Mouse (Mus musculus) hindbrain, embryonic 11.5 days (tissue): ENCODE data around the gene Foxp4. TPM values are rescaled to one million over a fixed set of nuclear protein-coding genes. Genes with fewer than 3 reads are reported as not detected.

Source experiments
- ATAC-seq: fragments of 200-750 bp; cut with Nextera tagmentation; 2 replicates; pipeline ENCODE4 v1.8.0; 2017; ENCODE audit warnings: mild to moderate bottlenecking, moderate TSS enrichment, moderate library complexity; ENCODE audit not compliant: low FRiP score
- DNase-seq: peaks from one replicate; pipeline ENCODE4 v3.0.0-alpha.2; 2015; ENCODE audit warnings: low spot score
- H3K27ac ChIP-seq: fragments of 300-500 bp; sonication (generic); 2 replicates; pipeline ENCODE4 v1.5.1; 2014; ENCODE audit warnings: mild to moderate bottlenecking, low read depth, low read length
- H3K27me3 ChIP-seq: fragments of 300-500 bp; sonication (generic); 2 replicates; pipeline ENCODE4 v1.6.1; 2014; ENCODE audit warnings: mild to moderate bottlenecking, low read length, moderate library complexity, mixed read lengths; ENCODE audit not compliant: control insufficient read depth, insufficient read depth
- H3K36me3 ChIP-seq: fragments of 300-500 bp; sonication (generic); 2 replicates; pipeline ENCODE4 v1.6.1; 2014; ENCODE audit warnings: mild to moderate bottlenecking, low read length, moderate library complexity, mixed read lengths; ENCODE audit not compliant: control insufficient read depth, insufficient read depth
- H3K4me1 ChIP-seq: fragments of 300-500 bp; sonication (generic); replicated peaks from 2 replicates; pipeline ENCODE4 v1.6.1; 2014; ENCODE audit warnings: low read length, mixed read lengths; ENCODE audit not compliant: control insufficient read depth, insufficient read depth
- H3K4me2 ChIP-seq: fragments of 300-500 bp; sonication (generic); replicated peaks from 2 replicates; pipeline ENCODE4 v1.6.1; 2014; ENCODE audit warnings: mild to moderate bottlenecking, low read depth, low read length
- H3K4me3 ChIP-seq: fragments of 300-500 bp; sonication (generic); 2 replicates; pipeline ENCODE4 v1.5.1; 2014; ENCODE audit warnings: low read depth, low read length
- H3K9ac ChIP-seq: fragments of 300-500 bp; sonication (generic); 2 replicates; pipeline ENCODE4 v1.6.1; 2014; ENCODE audit warnings: low read depth, low read length
- H3K9me3 ChIP-seq: fragments of 300-500 bp; sonication (generic); 2 replicates; pipeline ENCODE4 v1.6.1; 2016; ENCODE audit warnings: low read length; ENCODE audit not compliant: control insufficient read depth
- WGBS: fragments of 180-500 bp; shearing (Covaris S2); extraction: QIAGEN DNeasy Blood & Tissue Kit; methylation state at CpG from one replicate; pipeline ENCODE4 v1.1.7; 2014; 5-methylcytosine and 5-hydroxymethylcytosine counted together
- polyA plus RNA-seq: library from polyadenylated mRNA; unstranded; fragments of >200 nt; fragmentation: Nextera tagmentation; extraction: Ambion mirVana; gene quantifications from 2 replicates; pipeline ENCODE4 v1.2.1, GENCODE M21; 2014

Foxp4 gene
- polyA plus RNA-seq, 1 experiment from 2014 or later = 28.4 TPM

GRCm38 (mm10) chr17:47897956-47898752 lies 26.3 kb downstream of the Foxp4 start:
- Histone ChIP-seq H3K4me1 (peaks cover 29% of the 10 kb centered on the region), H3K9ac (peak overlapping the region; percentile 42; the same call in 1 of the 2 replicates), H3K36me3 (no peaks in the 10 kb centered on the region), H3K9me3 (no peaks in the 10 kb centered on the region), H3K4me3 (no peak overlapping the region), H3K27ac (peak overlapping the region; percentile 77), H3K27me3 (no peaks in the 10 kb centered on the region), H3K4me2 (peak overlapping the region; percentile 23; the same call in 1 of the 2 replicates)
- ATAC-seq (peak; percentile 92), DNase-seq (peak; percentile 89)
- WGBS = 0% methylated on average over 9 of the region's 9 CpGs

DNA sequence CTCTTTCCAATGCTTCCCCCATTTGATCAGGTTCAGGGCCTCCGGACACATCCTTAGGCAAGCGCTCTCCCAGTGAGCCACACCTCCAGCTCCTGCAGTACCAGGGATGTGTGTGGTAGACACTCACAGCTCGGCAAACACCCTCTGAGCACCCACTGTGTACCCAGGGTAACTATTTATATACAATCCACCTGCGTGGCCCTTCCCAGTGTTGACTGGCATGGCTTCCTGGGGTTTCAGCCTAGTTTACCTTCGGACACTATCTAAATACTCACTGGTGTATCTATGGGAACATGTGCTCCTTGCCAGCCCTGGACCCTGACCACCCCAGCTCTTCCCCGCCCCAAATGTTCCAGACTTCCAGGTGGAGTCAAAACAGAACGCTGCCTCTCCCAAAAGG lies 34.7 kb downstream of the Foxp4 start:
- DNase-seq (no peak), ATAC-seq (no peak)
- Histone ChIP-seq H3K4me1 (peaks cover 15% of the 10 kb centered on the region), H3K27me3 (no peaks in the 10 kb centered on the region), H3K4me3 (no peak overlapping the region), H3K36me3 (no peaks in the 10 kb centered on the region; the same call in 1 of the 2 replicates), H3K9ac (no peak overlapping the region), H3K4me2 (no peak overlapping the region), H3K9me3 (no peaks in the 10 kb centered on the region), H3K27ac (0 out of 2 replicates have a peak overlapping the region, but pooled peaks have one; percentile 47)
- WGBS = 68% methylated on average over 7 of the region's 7 CpGs

- H3K27ac ChIP-seq = peak overlapping the region; percentile 47; the same call in 1 of the 2 replicates
- peaks cover 15% of the 10 kb centered on the region for H3K4me1 ChIP-seq
- DNase-seq (no peak), ATAC-seq (no peak)
- H3K9me3 ChIP-seq = no peaks in the 10 kb centered on the region
- H3K27me3 ChIP-seq = no peaks in the 10 kb centered on the region
- H3K9ac ChIP-seq = no peak overlapping the region
- H3K36me3 ChIP-seq = no peaks in the 10 kb centered on the region; the same call in 1 of the 2 replicates
- 53% methylated on average over 19 of the region's 19 CpGs for WGBS
- no peak overlapping the region for H3K4me3 ChIP-seq
- H3K4me2 ChIP-seq = no peak overlapping the region
These were observed 35.2 kb downstream of the Foxp4 start for GRCm38 (mm10) chr17:47889267-47889666.

- 67% methylated on average over 7 of the region's 7 CpGs for WGBS
- Histone ChIP-seq H3K36me3 (no peaks in the 10 kb centered on the region; the same call in 1 of the 2 replicates), H3K9ac (no peak overlapping the region), H3K27me3 (no peaks in the 10 kb centered on the region), H3K4me2 (no peak overlapping the region), H3K27ac (no peak overlapping the region), H3K4me3 (no peak overlapping the region), H3K4me1 (peaks cover 15% of the 10 kb centered on the region), H3K9me3 (no peaks in the 10 kb centered on the region)
- no peak for ATAC-seq
- no peak for DNase-seq
These were observed 35.8 kb downstream of the Foxp4 start for GRCm38 (mm10) chr17:47888641-47889040.

DNA sequence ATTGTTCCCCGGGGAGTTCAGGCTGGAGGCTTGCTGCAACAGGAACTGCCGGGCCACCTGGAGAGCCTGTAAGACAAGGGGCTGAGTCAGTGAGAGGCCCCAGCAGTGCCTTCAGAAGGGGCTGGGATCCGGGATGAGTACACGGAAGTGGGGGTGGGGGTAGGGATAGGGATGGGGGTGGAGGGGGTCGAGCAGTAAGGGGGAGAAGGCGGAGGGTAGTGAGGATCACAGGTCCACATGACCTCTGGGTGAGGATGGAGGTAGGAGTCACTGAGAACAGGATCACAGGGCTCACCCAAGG lies 36.3 kb downstream of the Foxp4 start:
- 8% methylated on average over 6 of the region's 6 CpGs for WGBS
- H3K9ac ChIP-seq = no peak overlapping the region
- no peak overlapping the region for H3K4me2 ChIP-seq
- no peaks in the 10 kb centered on the region; the same call in 1 of the 2 replicates for H3K36me3 ChIP-seq
- no peaks in the 10 kb centered on the region for H3K9me3 ChIP-seq
- DNase-seq (no peak), ATAC-seq (peak; percentile 58)
- H3K4me1 ChIP-seq = peaks cover 15% of the 10 kb centered on the region
- H3K4me3 ChIP-seq = no peak overlapping the region
- H3K27ac ChIP-seq = peak overlapping the region; percentile 76
- no peaks in the 10 kb centered on the region for H3K27me3 ChIP-seq

- ATAC-seq (peak; percentile 82), DNase-seq (peak; percentile 76)
- no peak overlapping the region for H3K4me3 ChIP-seq
- peaks cover 15% of the 10 kb centered on the region for H3K4me1 ChIP-seq
- H3K27ac ChIP-seq = peak overlapping the region; percentile 76
- H3K27me3 ChIP-seq = no peaks in the 10 kb centered on the region
- WGBS = 9% methylated on average over 13 of the region's 13 CpGs
- no peaks in the 10 kb centered on the region for H3K9me3 ChIP-seq
- H3K4me2 ChIP-seq = 0 out of 2 replicates have a peak overlapping the region, but pooled peaks have one; percentile 2
- no peak overlapping the region; the same call in 1 of the 2 replicates for H3K9ac ChIP-seq
- no peaks in the 10 kb centered on the region; the same call in 1 of the 2 replicates for H3K36me3 ChIP-seq
These were observed 36.9 kb downstream of the Foxp4 start for GRCm38 (mm10) chr17:47887381-47888154.

- peaks cover under 1% of the 10 kb centered on the region; the same call in 1 of the 2 replicates for H3K27me3 ChIP-seq
- ATAC-seq (no peak), DNase-seq (no peak)
- no peak overlapping the region for H3K27ac ChIP-seq
- peaks cover 34% of the 10 kb centered on the region for H3K4me1 ChIP-seq
- H3K36me3 ChIP-seq = no peaks in the 10 kb centered on the region
- WGBS = 81% methylated on average over 5 of the region's 5 CpGs
- H3K4me3 ChIP-seq = no peak overlapping the region
- H3K9me3 ChIP-seq = no peaks in the 10 kb centered on the region
- H3K9ac ChIP-seq = no peak overlapping the region
- no peak overlapping the region for H3K4me2 ChIP-seq
These were observed 41.3 kb downstream of the Foxp4 start for GRCm38 (mm10) chr17:47883099-47883498.

DNA sequence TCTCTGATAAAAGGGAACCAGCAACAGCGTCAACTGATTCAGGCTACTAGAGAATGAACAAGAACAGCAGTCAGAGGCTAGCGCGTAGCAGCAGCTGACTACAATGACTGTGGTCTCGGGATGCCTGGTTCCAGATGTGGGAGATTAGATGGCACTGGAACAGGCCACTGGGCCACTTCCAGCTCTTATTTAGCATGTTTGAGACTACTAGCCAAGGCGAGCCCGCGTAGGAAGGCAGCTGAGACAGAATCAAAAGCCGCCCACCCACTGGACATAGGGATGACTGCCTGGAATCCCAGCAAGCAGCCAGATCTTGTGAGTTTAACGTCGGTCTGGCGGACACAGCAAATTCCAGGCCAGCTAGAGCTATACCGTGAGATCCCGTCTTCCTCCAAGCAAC lies 43.1 kb downstream of the Foxp4 start:
- Histone ChIP-seq H3K9ac (no peak overlapping the region; the same call in 1 of the 2 replicates), H3K4me2 (no peak overlapping the region), H3K27me3 (peaks cover 2% of the 10 kb centered on the region; the same call in 1 of the 2 replicates), H3K27ac (no peak overlapping the region), H3K4me1 (peaks cover 37% of the 10 kb centered on the region), H3K4me3 (no peak overlapping the region), H3K36me3 (no peaks in the 10 kb centered on the region), H3K9me3 (no peaks in the 10 kb centered on the region)
- DNase-seq (no peak), ATAC-seq (no peak)
- WGBS = 57% methylated on average over 13 of the region's 13 CpGs
